Mouse (Mus musculus): ENCODE data around the gene Dag1.
"Not testable (repeated sequence)": the region's sequence is repeated elsewhere in the genome, so short reads cannot be mapped to it uniquely, and the experiment has no call there.

Dag1 gene

GRCm38 (mm10) chr9:108263690-108264190 is at the start of gene Dag1:
Gene Dag1, minus strand, starts transcription at chr9:108263958.
- peak; percentile 99 for DNase-seq (ENCODE audit: low spot score)

DNA sequence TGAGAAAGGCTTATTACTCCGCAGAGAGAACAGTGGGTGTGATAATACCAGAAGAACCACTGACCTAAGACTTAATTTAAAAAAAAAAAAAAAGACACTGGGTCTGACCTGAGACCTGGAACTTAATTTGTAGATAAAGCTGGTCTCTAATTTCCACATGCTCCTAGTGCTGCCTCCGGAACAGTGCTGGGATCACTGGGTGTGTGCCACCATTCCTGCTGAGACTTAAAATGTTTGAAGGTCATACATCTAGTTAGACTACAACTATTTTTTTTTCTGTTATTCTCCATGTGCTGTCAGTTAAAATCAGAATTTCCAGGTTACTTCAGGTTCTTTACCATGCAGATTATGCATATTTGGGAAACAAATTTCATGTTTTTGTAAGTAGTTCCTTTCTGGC is 44.4 kb upstream of the Dag1 start:
- no peak for DNase-seq (ENCODE audit: low spot score)

DNA sequence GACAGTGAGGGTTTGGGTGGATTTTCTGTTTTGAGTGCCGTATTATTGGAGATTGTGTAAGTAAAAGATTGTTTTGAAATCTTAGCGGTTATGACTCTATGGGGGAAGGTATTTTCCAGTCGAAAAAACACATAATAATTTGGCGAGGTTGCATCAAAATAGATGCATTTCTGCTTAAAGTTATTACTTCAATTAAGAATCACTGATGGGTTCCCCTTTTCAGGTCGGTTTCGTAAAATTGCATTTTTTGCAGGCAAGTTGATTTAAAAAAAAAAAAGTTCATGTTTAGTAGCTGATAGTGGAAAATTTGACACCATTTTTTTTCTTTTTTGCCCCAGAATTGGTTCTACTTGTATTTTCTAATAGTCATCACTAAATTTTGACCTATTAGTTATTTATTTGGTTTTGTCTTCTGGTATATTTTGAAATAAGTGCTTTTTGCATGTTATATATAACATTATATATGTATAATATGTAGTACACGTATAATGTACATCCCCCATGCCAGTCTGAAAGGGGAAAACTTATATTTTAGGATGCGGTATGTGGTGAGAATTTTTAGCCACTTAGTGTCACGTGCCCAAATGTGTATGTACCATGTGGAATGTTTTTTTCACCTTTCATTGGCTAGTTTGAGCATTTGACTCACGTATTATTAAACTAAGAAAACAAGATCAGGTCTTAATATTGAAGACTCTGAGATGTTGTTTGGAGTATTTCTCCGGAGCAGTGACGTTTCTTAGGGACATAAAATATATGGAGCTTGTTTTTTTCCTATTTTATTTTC is 43.5 kb upstream of the Dag1 start:
- DNase-seq (ENCODE audit: low spot score): no peak

DNA sequence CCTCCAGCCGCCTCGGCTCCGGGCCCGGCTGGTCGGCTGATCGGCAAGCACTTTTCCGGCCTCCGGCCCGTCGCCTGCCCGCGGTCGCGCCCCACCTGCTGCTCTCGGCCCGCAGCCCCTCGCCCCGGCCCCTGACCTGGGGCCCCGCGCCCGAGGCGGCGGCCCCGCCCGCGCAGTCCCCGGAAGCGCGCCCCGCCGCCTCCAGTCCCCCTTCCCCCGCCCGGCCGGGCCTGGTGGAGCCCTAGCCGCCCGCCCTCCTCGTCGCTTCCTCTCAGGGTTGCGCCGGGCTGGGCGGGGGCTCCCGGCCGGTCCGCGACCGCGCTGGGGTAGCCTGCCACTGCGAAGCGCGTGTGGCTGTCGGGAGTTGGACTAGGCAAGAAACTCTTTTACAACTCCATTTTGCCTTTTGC is 42.8 kb upstream of the Dag1 start:
- DNase-seq (ENCODE audit: low spot score): peak; percentile 75

GRCm38 (mm10) chr9:108305629-108306520 is 42.1 kb upstream of the Dag1 start, which contains the start of the genes Rhoa and Tcta:
Gene Rhoa, plus strand, starts transcription at chr9:108306129.
Gene Tcta, minus strand, starts transcription at chr9:108306160.
- DNase-seq (ENCODE audit: low spot score): peak; percentile 92

DNA sequence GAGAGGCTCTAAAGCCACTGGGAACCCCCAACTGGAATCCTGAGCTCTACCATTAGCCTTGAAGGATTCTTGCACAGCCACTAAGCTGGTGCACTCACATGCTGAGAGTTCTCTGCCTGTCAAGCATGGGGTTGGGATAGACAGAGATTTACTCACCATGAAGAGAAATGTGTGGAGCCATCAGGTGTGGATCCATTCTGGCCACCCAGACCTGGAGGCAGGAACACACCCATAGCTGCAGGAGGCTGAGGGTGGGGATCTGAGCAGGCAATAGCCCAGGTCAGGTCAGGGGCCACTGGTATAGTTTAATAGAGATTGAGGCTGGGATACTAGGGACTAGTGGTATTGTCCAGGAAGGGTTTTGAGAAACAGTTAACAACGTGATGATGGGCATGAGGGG is 41.4 kb upstream of the Dag1 start:
- peak; percentile 26 for DNase-seq (ENCODE audit: low spot score)

DNA sequence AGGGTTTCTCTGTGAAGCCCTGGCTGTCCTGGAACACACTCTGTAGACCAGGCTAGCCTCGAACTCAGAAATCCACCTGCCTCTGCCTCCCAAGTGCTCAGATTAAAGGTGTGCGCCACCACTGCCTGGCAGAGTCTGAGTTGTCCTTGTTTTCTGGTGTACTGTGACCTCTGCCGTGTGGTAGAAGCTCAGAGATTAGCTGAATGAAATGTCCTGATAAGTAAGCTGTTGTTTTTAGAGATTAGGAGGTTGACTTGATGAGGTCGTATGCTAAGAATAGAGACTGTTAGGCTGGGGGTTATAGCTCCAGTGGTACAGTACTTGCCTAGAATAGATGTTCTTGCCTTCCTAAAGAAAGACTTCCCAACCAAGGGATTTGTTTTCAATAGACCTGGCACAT is 41.0 kb upstream of the Dag1 start:
- no peak for DNase-seq (ENCODE audit: low spot score)

DNA sequence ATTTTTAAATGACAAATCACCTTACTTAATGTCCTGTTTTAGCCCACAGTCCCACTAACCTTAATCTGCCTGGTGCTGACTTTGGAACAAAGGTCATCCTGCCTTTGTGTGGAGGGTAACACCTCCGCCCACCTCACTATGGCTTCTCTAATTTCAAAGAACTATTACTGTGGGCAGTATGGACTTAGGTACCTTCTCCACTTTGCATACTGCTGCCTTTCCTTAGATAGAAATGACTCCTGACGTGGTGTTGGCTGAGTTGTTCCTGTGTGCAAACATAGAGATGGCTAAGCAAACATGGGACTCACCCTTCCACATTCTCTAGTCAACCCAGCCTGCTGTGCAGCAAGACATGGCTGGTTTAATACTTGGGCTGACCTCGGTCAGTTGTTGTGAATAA is 38.1 kb upstream of the Dag1 start:
- DNase-seq (ENCODE audit: low spot score): no peak

GRCm38 (mm10) chr9:108296453-108297355 is 32.9 kb upstream of the Dag1 start, which contains the start of gene Amt:
Gene Amt, plus strand, starts transcription at chr9:108296853.
- DNase-seq (ENCODE audit: low spot score): peak; percentile 33

GRCm38 (mm10) chr9:108290773-108291172 is 27.0 kb upstream of the Dag1 start:
- DNase-seq (ENCODE audit: low spot score): no peak

GRCm38 (mm10) chr9:108290016-108290750 is 26.4 kb upstream of the Dag1 start, which contains the start of gene Nicn1:
Gene Nicn1, plus strand, starts transcription at chr9:108290429.
- DNase-seq (ENCODE audit: low spot score): peak; percentile 73

DNA sequence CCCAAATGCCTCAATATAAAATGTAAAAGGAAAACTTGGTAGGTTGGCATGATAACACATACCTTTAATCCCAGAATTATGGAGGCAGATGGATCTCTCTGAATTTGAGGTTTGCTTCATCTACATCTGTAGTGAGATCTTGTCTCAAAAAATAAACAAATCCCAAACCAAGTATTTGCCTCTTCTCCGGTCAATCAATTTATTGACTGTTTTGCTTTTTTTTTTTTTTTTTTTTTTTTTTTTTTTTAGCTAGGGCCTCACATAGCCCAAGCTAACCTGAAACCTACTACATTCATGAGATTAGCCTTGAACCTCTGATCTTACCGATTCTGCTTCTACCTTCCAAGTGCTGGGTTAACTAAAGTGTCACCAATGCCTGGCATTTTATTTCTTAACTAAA is 25.6 kb upstream of the Dag1 start:
- DNase-seq (ENCODE audit: low spot score): no peak

- not testable (repeated sequence) for DNase-seq (ENCODE audit: low spot score)
Measured at GRCm38 (mm10) chr9:108287526-108288238, 23.9 kb upstream of the Dag1 start.

DNA sequence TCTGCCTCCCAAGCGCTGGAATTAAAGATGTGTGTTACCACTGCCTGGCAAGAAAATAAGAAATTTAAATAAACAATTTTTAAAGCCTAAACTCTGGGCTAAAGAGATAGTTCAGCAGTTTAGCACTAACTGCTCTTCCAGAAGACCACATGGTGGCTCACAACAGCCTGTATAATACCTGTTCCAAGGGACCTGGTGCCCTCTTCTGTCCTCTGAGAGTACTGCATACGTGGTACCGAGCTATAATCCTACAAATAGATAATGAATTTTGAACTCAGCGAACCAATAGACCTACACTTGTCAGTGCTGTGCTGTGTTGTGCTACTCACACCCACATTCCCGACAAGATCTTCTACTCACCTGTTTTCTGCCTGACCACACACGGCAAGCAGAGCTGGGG is 20.7 kb upstream of the Dag1 start:
- peak; percentile 60 for DNase-seq (ENCODE audit: low spot score)

DNA sequence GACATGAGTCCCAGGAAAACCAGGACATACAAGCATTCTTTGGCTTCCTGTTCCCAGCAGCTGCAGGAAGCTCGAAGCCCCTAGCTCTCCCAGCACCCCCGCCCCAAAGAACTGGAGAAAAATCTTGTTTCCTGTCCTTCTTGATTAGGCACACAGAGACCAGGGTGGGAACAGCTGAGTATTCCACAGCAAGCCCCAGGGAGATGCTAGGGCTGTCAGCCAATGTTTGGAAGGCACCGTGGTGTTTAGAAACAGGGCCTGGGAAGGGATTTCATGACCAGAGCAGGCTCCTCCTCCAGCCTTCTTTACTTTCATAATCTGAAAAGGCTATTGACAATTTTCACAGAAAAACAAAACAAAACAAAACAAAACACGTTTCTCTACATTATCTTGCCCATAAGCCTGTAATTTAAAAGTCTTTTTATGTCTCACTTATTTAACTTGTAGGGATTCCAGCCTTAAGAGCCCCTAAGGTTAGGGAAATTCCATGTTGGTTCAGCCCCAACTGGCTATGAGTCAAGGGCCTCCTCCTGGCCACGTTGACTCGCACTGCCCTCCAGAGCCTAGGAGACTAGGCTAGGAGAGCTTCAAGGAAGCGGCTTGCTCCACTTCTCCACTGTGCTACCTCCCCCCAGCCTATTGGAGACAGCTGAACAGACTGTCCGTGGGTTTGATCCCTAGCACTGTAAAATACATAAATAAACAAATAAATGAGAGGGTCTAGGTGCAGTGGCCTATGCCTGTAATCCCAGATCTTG is 16.5 kb upstream of the Dag1 start:
- DNase-seq (ENCODE audit: low spot score): peak; percentile 53

DNA sequence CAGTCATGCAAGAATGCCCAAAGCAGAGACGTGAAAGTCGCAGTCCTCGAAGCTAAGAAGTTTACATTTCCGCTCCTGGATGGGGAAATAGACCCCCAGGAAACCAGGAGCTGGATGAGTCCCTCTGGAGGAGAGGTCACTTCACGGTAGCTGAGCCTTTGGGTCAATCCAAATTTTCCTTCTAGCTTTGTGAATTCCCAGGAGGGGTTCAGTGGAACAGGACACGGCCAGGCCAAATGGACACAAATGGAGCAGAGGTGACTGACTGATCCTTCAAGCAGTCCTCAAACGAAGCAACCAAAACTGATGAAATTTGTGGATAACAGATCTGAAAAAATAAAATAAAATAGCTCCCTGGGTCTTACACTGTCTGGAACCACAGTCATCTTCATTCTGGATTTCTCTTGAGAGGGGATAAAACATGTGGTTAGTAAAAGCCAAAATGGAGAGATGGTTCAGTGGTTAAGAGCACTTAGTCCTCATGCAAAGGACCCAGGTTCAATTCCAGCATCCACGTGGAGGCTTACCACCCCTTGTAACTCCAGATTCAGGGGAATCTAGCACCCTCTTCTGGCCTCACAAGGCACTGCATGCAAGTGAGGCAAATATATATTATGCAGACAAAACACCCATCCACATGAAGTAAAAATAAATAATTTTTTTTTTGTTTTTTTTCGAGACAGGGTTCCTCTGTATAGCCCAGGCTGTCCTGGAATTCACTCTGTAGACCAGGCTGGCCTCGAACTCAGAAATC is 15.1 kb upstream of the Dag1 start:
- DNase-seq (ENCODE audit: low spot score): no peak

DNA sequence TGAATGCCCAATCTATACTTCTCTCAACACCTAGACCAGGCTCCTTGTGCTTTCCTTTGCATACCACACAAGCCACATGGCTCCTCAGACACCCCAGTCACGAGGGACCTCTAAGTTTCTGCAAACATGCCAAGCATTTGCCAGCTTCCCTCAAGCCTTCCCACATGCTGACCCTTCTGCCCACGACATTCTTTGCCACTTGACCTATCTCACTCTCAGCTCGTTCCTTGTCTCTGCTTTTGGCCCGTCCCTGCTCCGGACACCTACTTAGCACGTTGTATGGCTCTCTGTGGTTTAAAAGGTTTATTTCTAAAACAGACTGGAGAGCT is 11.5 kb upstream of the Dag1 start:
- no peak for DNase-seq (ENCODE audit: low spot score)

GRCm38 (mm10) chr9:108274476-108275330 is 10.9 kb upstream of the Dag1 start:
- DNase-seq (ENCODE audit: low spot score): no peak

Data from urinary bladder, postnatal 25 days (tissue).